Mouse (Mus musculus) 3T3-L1 (cell line): ENCODE measurements around the gene Hspa1b.
"Not testable (repeated sequence)": the region's sequence is repeated elsewhere in the genome, so short reads cannot be mapped to it uniquely, and the experiment has no call there.

Experiments
- DNase-seq: peaks from one replicate; pipeline ENCODE4 v3.0.0-alpha.2; 2015; ENCODE audit warnings: low read depth, low spot score

The Hspa1b gene

DNA sequence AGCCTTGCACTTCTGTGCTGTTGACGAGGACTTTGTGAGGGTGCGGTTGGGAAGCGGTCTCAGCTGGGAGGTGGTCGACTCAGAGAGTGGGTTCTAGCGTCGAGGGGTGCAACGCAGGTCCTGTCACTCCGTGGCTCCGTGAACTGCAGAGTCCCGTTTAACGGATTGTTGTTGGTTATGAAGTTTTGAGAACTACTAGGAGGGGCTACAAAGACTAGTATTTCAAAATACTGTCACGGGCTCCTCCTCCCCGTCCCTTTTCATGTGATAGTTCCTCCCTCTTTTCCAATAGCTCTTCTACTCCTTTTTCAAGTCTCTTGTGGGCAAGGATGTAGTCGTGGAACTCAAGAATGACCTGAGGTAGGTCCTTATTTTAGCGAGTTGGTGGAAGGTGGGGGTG is 23.3 kb upstream of the Hspa1b start:
- peak; percentile 59 for DNase-seq

DNA sequence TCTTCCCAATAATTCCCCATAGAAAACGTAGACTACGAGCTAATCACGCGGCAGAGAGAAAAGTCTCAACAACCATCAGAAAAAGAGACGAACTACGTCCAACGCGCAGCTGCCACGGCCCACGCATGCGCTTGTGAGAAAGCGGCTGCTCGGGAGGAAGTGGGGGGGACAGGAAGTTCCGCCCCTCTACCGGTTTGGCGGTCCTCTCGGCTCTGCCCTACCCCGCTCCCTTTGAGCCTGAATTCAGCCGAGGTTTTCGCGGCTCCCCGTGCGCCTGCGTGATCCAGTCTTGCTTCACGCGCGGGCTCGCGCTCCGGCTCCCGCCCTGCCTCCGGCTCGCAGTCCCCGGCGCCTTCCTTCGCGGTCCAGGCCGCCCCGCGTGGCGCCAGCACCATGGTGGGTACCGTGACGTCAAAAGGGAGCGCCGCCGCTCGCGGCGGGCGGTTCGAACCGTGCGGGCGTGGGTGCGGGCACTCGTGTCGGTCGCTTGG is 22.7 kb upstream of the Hspa1b start, which contains the start of gene Lsm2:
Gene Lsm2, plus strand, starts transcription at position 173 of the 491 bp plus-strand sequence.
- DNase-seq, result peak; percentile 96

DNA sequence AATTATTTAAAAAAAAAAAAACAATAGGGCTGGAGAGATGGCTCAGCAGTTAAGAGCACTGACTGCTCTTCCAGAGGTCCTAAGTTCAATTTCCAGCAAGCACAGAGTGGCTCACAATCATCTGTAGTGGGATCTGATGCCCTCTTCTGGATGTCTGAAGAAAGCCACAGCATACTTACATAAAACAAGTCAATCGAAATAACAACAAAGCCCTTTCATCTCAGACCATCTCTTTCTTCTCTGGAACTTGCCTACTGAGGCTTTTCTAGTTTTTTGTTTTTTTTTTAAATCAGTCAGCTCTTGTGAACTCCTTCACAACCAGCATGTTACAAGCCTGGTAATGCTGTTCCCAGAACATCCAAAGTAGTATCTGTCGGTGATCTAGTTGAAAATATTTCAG is 21.6 kb upstream of the Hspa1b start:
- peak; percentile 87 for DNase-seq

DNA sequence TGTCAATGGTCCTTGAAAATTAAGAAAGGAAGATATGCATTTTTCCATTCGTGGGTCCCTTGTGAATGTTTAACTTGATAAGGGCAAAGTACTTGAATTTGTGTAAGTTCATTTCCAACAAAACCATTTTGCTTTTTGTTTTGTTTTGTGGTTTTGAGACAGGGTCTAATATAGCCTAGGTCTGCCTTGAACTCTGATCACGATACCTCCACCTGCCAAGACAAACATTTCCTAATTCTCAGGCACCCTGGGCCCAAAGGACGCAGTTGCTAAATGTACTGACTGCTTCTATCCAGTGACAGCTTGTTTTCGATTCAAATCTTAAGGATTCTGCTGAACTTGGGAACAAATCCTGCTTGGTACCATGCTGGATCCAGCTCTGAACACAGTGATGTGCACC is 20.6 kb upstream of the Hspa1b start:
- DNase-seq, result no peak

DNA sequence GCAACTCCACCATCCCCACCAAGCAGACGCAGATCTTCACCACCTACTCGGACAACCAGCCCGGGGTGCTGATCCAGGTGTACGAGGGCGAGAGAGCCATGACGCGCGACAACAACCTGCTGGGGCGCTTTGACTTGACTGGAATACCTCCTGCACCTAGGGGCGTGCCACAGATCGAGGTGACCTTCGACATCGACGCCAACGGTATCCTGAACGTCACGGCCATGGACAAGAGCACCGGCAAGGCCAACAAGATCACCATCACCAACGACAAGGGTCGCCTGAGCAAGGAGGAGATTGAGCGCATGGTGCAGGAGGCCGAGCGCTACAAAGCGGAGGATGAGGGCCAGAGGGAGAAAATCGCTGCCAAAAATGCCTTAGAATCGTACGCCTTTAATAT is 19.2 kb upstream of the Hspa1b start:
- DNase-seq, result no peak

DNA sequence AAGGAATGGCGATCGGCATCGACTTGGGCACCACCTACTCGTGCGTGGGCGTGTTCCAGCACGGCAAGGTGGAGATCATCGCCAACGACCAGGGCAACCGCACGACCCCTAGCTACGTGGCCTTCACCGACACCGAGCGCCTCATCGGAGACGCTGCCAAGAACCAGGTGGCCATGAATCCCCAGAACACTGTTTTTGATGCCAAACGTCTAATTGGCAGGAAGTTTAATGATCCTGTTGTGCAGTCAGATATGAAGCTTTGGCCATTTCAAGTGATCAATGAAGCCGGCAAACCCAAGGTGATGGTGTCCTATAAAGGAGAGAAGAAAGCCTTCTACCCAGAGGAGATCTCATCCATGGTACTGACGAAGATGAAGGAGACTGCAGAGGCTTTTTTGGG is 18.0 kb upstream of the Hspa1b start:
- DNase-seq, result no peak

DNA sequence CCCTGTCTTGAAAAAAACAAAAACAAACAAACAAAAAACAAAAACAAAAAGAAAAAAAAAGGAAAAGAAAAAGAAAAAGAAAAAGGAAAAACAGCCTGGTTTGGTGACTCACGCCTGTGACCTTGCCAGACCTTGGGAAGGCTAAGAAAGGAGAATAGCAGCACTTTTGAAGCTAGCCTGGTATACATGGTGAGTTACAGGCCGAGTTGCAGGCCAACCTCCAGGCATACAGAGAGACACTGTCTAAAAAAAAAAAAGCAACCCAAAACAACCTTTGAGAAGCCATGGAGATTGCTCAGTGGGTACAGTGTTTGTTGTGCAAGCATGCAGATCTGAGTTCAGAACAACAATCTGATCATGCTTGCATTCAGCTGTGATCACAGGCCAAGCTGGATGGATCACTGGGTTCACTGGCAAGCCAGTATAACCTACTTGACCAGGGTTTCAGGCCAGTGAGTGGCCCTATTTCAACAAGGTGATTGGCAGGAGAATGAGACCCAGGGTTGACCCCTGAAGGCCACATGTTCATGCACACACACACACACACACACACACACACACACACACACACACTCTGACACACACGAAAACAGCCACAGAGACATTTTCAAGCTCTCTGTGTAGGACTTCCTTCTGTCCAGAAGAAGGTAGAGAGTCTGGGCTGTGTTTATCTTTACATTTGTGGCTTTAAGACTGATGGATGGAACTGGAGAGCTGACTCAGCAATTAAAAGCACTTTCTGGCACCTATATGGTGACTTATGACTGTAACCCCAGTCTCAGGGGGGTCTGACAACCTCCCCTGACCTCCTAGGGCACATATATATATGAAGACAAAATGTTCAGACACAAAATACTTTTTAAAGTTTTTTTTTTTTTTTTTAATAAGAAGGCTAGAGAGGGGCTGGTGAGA is 16.8 kb upstream of the Hspa1b start:
- peak; percentile 40 for DNase-seq

DNA sequence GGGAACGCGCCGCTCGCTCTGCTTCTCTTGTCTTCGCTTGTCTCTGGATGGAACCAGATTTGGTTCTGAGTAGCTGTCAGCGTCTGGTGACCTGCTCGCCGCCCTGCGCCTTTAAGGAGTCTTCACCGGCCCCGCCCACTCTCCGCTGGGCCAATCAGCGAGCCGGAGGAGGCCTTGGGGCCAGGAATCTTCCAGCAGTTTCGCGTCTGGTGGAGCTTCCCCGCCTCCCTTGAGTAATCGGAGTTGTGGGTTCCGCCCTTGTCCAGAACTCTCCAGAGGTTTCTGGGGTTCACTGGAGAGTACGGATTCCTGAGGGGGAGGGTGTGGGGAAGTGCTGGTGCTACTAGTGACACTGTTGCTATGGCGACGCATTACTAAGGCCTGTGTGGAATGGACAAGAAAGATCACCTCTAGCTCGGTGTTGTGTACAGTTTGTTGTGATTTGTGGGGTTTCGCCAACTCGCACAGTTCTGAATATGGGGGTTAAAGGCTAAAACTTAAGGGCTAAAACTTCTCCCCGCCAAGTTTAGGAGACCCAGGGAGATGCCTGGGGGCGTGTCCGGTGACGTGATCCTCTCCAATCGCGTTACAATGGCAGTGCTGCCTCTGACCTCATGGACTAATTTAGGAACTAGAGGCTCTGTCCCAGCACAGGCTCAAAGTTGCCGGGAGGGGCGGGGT is 13.2 kb upstream of the Hspa1b start, which contains the start of the genes Hspa1a and Hspa1l:
Gene Hspa1a, minus strand, starts transcription at position 88 of the 681 bp plus-strand sequence.
Gene Hspa1l, plus strand, starts transcription at position 635 of the 681 bp plus-strand sequence.
- not testable (repeated sequence) for DNase-seq

DNA sequence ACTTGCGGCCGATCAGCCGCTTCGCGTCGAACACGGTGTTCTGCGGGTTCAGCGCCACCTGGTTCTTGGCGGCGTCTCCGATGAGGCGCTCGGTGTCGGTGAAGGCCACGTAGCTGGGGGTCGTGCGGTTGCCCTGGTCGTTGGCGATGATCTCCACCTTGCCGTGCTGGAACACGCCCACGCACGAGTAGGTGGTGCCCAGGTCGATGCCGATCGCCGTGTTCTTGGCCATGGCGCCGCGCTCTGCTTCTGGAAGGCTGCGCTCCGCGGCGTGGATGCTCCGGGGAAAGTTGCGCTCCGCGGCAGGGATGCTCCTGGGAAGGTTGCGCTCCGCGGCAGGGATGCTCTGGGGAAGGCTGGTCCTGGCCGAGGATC is 12.6 kb upstream of the Hspa1b start:
- not testable (repeated sequence) for DNase-seq

DNA sequence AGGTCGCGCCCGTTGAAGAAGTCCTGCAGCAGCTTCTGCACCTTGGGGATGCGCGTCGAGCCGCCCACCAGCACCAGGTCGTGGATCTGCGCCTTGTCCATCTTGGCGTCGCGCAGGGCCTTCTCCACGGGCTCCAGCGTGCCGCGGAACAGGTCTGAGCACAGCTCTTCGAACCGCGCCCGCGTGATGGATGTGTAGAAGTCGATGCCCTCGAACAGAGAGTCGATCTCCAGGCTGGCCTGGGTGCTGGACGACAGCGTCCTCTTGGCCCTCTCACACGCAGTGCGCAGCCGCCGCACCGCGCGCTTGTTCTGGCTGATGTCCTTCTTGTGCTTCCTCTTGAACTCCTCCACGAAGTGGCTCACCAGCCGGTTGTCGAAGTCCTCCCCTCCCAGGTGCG is 11.8 kb upstream of the Hspa1b start:
- DNase-seq, result not testable (repeated sequence)

DNA sequence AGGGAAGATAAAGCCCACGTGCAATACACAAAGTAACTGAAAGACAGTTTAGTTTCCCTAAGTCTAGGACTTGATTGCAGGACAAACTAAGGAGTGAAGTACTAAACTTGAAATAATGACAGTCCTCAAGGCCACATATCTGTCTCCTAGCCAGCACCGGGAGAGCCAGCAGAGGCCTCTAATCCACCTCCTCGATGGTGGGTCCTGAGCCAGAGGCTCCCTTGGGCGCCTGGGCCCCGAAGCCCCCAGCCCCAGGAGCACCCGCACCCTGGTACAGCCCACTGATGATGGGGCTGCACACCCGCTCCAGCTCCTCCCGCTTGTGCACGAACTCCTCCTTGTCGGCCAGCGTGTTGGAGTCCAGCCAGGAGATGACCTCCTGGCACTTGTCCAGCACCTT is 10.8 kb upstream of the Hspa1b start, which contains the start of gene Gm20481:
Gene Gm20481, plus strand, starts transcription at position 91 of the 400 bp plus-strand sequence.
- DNase-seq, result not testable (repeated sequence)

DNA sequence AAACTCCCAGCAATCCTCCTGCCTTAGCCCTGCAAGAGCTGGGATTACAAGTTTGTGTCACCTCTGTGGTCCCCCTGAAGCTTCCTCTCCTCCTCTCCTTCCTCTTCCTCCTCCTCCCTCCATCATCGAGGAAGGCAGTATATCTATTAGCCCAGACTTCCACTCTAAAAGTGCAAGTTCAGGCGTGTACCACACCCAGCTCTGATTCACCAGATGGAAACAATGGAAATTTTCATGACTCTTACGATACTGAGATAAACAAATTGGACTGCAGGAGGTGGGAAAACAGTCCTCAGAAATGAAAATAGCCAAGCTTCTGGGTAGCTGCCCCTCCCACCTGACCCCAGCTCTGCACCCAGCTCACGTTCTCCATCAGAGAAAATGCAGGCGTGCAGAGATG is 6.6 kb upstream of the Hspa1b start:
- DNase-seq, result peak; percentile 75

DNA sequence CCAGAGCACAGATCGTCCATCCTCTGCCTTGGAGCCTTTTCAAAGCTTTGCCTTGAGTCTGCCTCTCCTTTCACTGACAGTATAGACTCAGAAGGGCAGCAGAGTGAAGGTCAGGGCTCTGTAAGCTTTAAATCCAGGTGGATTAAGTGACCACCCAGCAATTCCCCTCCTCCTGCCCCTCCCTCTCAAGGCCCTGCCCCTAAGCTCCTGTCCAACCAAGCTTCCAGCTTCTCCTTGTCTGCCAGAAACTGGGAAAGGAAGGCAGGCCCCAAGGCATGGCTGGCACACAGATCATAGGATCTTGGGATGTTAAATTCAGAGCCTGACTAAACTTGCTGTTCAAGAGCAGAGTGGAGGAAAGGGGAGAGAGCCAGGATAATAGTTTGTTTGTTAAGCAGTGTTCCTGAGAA is 5.6 kb upstream of the Hspa1b start:
- DNase-seq, result peak; percentile 74

DNA sequence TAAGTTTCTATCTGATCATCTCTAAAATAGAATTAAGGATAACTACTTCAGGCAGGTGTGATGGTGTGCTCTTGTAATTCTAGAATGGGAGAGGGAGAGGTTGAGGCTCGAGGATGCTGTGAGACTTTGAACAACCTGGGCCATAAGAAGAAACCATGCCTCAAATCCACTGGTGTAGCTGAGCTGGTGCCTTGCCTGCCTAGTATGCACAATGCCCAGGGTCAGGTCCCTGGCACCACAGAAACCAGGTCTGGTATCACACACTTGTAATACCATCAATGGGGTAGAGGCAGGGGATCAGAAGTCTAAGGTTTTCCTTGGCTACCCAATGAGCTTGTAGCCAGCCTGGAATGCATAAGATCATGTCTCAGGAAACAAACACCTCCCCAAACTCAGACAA is 3.8 kb upstream of the Hspa1b start:
- DNase-seq, result no peak

DNA sequence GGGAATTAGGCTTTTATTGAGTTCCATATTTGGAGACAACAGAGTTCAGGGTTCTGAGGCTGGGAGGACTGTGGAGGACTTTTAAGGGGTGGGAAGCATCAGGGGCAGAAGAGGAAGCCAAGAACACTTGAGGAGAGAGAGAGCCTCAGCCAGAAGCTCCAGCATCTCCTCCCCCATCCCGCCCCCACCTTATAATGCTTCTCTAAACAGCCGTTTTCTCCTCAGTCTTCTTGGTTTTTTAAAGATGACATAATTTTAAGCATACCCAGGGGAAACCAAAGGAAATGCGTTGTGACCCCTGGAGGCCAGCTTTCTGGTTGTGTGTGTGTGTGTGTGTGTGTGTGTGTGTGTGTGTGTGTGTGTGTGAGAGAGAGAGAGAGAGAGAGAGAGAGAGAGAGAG is 3.1 kb upstream of the Hspa1b start:
- DNase-seq, result peak; percentile 41

DNA sequence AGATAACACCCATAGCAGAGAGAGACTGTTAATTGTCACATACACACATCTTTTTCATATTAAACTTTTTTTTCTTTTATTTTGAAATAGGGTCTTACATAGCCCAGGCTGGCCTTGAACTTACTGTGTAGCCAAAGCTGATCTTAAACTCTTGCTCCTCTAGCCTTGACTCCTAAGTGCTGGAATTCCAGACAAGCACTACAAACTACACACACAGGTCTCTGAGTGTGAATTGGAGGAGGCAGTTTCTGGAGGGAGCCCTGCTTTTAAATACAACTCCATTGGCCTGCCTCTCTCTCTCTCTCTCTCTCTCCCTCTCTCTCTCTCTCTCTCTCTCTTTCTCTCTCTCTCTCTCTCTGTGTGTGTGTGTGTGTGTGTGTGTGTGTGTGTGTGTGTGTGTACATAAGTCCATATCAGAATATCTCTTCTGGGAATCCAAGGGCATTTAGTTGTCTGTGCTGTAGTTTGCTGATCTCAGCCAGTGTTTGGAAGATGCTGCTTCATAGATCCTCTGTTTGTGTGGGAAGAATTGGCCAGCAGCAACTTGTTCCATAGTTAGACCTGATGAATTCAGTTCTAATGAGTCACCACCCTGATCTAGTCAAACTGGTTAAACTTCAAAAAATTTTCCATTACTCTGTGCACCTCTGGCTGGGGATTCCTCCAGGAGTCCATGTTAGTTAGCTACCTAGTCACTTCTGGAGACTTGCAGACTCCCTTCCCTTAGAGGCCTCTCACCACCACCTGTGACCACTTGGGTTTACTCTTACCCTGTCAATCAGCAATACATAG is 1.9 kb upstream of the Hspa1b start:
- DNase-seq, result peak; percentile 88

DNA sequence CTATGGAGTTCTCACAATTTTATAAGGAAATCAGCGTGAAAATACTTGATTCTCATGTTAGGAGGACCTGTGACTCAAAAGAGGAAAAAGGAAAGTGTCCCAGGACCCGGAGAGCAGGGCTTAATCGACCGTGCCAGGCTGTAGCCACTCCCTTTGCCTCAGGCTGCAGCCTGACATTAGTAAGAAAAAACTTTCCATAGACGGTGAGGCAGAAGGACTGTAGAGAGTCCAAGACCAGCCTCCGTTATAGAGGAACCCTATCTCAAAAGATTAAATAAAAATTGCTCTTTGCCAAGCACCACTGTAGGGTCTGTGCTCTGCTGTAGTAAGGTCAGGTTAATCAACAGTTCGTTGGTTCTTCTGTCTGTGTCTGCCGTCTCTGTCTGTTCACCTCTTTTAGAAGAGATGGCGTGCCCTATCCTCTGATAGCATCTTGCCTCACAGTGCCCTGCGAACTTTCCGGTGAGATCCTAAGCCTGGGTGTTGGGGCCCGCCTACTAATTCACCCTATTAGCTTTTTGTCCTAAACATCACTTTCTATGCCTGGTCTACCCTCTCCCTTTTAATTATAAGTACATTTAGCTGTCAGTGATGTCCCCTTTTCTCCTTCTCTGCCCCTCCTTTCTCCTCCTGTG is 960 bp upstream of the Hspa1b start:
- DNase-seq, result peak; percentile 92

DNA sequence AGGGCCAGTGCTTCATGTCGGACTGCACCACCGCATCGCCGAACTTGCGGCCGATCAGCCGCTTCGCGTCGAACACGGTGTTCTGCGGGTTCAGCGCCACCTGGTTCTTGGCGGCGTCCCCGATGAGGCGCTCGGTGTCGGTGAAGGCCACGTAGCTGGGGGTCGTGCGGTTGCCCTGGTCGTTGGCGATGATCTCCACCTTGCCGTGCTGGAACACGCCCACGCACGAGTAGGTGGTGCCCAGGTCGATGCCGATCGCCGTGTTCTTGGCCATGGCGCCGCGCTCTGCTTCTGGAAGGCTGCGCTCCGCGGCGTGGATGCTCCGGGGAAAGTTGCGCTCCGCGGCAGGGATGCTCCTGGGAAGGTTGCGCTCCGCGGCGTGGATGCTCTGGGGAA is 306 bp downstream of the Hspa1b start:
- DNase-seq, result not testable (repeated sequence)

DNA sequence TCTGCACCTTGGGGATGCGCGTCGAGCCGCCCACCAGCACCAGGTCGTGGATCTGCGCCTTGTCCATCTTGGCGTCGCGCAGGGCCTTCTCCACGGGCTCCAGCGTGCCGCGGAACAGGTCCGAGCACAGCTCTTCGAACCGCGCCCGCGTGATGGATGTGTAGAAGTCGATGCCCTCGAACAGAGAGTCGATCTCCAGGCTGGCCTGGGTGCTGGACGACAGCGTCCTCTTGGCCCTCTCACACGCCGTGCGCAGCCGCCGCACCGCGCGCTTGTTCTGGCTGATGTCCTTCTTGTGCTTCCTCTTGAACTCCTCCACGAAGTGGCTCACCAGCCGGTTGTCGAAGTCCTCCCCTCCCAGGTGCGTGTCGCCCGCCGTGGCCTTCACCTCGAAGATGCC is 1.1 kb downstream of the Hspa1b start:
- DNase-seq, result not testable (repeated sequence)

DNA sequence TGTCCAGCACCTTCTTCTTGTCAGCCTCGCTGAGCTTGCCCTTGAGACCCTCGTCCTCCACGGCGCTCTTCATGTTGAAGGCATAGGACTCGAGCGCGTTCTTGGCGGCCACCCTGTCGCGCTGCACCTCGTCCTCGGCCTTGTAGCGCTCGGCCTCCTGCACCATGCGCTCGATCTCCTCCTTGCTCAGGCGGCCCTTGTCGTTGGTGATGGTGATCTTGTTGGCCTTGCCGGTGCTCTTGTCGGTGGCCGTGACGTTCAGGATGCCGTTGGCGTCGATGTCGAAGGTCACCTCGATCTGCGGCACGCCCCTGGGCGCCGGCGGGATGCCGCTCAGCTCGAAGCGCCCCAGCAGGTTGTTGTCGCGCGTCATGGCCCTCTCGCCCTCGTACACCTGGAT is 1.7 kb downstream of the Hspa1b start:
- not testable (repeated sequence) for DNase-seq

DNA sequence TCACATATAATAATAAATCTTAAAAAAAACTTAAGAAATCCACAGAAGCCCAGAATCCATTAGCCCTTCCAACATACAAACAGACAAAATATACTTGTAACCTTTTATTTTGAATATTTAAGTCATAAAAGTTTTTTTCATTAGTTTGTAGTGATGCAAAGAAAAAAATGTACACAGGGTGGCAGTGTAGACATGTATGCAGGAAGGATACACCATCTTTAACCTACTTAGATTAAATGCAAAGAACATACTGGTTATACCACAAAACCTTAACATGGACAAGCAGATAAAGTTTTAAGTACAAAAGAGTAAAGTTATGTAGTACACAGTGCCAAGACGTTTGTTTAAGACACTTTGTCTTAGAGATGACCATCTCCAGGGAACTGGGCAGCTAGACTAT is 2.7 kb downstream of the Hspa1b start:
- peak; percentile 69 for DNase-seq
